Comparison of ENCODE assay signal across 8 mouse cellular contexts in the genomic region with DNA sequence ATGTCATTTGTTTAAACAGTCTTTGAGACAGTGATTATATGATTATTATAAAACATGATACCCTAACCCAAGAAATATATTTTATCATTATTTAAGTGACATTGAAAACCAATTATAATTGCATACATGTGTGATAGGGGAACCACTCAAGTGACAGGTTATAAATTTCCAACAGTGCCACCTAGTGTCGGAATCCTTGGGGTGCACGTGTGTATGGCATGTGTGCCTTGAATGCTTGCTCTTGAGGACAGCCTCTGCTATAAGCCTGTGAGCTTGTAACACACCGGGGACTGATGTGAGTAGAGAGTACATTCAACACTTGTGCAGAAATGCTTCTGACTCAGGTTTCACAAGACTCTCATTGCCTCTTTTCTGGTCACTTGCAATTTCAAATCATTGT.
DNase-seq lines count a peak whose midpoint lies in the region; ATAC-seq and TF ChIP-seq lines count a peak whose summit lies in the region.
"Had no signal": no experiment of that assay in that cellular context is flagged by ENCODE, and none has a peak within 500 bp of the region (broad histone marks: within the 10 kb centered on the region; RNA-seq: fewer than 3 reads in every experiment).

No protein-coding gene starts in this region.

- H3K9me3 ChIP-seq in G1E (replicated peaks) = no peaks in the 10 kb centered on the region
- H3K9me3 ChIP-seq in hindbrain, embryonic 12.5 days (replicated peaks) = no peaks in the 10 kb centered on the region
- H3K9me3 ChIP-seq in lung, postnatal 0 days (ENCODE audit: low read length) = no peaks in the 10 kb centered on the region

- no peaks in the 10 kb centered on the region for H3K27me3 ChIP-seq in G1E (ENCODE audit: insufficient read depth, low read length)
- H3K27me3 ChIP-seq in hindbrain, embryonic 12.5 days = no peaks in the 10 kb centered on the region
- H3K27me3 ChIP-seq in lung, postnatal 0 days (replicated peaks; ENCODE audit: insufficient read depth, low read length) = no peaks in the 10 kb centered on the region

- H3K4me1 ChIP-seq in G1E (ENCODE audit: insufficient read depth, low read depth, low read length) = no peaks in the 10 kb centered on the region
- H3K4me1 ChIP-seq in hindbrain, embryonic 12.5 days = no peaks in the 10 kb centered on the region; the same call in 1 of the 2 replicates
- no peaks in the 10 kb centered on the region for H3K4me1 ChIP-seq in lung, postnatal 0 days (ENCODE audit: insufficient read depth, low read depth, low read length)

- WGBS in hindbrain, embryonic 12.5 days = 17% methylated on average over 3 of the region's 3 CpGs
- 14% methylated on average over 3 of the region's 3 CpGs for WGBS in lung, postnatal 0 days

- ATAC-seq in G1E (ENCODE audit: extremely low read depth, insufficient number of reproducible peaks, low FRiP score, poor library complexity, severe bottlenecking) = peak; percentile 75
- peak; percentile 86 for ATAC-seq in hindbrain, embryonic 12.5 days (ENCODE audit: low FRiP score)
- peak; percentile 65; the same call in 1 of the 2 replicates for ATAC-seq in lung, postnatal 0 days

- no peaks in the 10 kb centered on the region for H3K36me3 ChIP-seq in G1E (replicated peaks)
- no peaks in the 10 kb centered on the region for H3K36me3 ChIP-seq in hindbrain, embryonic 12.5 days
- H3K36me3 ChIP-seq in lung, postnatal 0 days (ENCODE audit: insufficient read depth, low read length) = no peaks in the 10 kb centered on the region

- H3K4me3 ChIP-seq in G1E (ENCODE audit: low read depth, low read length) = no peak overlapping the region
- no peak overlapping the region for H3K4me3 ChIP-seq in hindbrain, embryonic 12.5 days
- no peak overlapping the region for H3K4me3 ChIP-seq in lung, postnatal 0 days (ENCODE audit: low read depth, low read length)

- TF ChIP-seq EP300 in lung, postnatal 0 days (IDR thresholded peaks at IDR 0.05) = no peak

- H3K4me2 ChIP-seq in hindbrain, embryonic 12.5 days (replicated peaks) = no peak overlapping the region
- no peak overlapping the region for H3K4me2 ChIP-seq in lung, postnatal 0 days (replicated peaks; ENCODE audit: low read depth, low read length)

- no peak for DNase-seq in G1E (ENCODE audit: low spot score)
- DNase-seq in adrenal gland, adult (ENCODE audit: inconsistent age in 2 of 2, low spot score in 1 of 2) = peak; percentile 45 to 83
- DNase-seq in embryo, embryonic 9.5 days (ENCODE audit: extremely low spot score) = peak; percentile 61
- DNase-seq in layer of hippocampus, postnatal 10 days (ENCODE audit: low spot score in 2 of 2) = peak; percentile 60 to 70
- DNase-seq in lung, postnatal 0 days (ENCODE audit: low spot score) = peak; percentile 72
- DNase-seq in right cerebral cortex, postnatal 14 days = peak; percentile 29

- no peak overlapping the region for H3K9ac ChIP-seq in hindbrain, embryonic 12.5 days
- no peak overlapping the region for H3K9ac ChIP-seq in lung, postnatal 0 days (replicated peaks; ENCODE audit: low read depth)

- H3K27ac ChIP-seq in hindbrain, embryonic 12.5 days = no peak overlapping the region
- no peak overlapping the region for H3K27ac ChIP-seq in lung, postnatal 0 days (ENCODE audit: low read length)
- H3K27ac ChIP-seq: macrophage had no signal

- peak; percentile 41; the same call in 1 of the 2 replicates for TF ChIP-seq CTCF in G1E (IDR thresholded peaks at IDR 0.05; ENCODE audit: low read depth, low read length)
- TF ChIP-seq CTCF in lung, postnatal 0 days (IDR thresholded peaks at IDR 0.05) = peak; percentile 82
